Mouse (Mus musculus): ENCODE measurements around the gene Sult6b1.

- TF ChIP-seq EP300 (IDR thresholded peaks at IDR 0.05; ENCODE audit: low read depth), result no peak
- TF ChIP-seq CTCF (IDR thresholded peaks at IDR 0.05; ENCODE audit: low read depth), result no peak
Measured at GRCm38 (mm10) chr17:78915772-78916171, 9.0 kb upstream of the Sult6b1 start.

Data from liver, postnatal 0 days (tissue).